Comparison of ENCODE assay signal across 22 mouse cellular contexts in genomic region chr6:67029312-67029950, GRCm38 (mm10). TPM values are rescaled to one million over a fixed set of nuclear protein-coding genes. Genes with fewer than 3 reads are reported as not detected.
A peak's percentile ranks its signal among the peaks of the same experiment; 100 is the strongest.
DNase-seq lines count a peak whose midpoint lies in the region; ATAC-seq and TF ChIP-seq lines count a peak whose summit lies in the region.
"Had no signal": no experiment of that assay in that cellular context is flagged by ENCODE, and none has a peak within 500 bp of the region (broad histone marks: within the 10 kb centered on the region; RNA-seq: fewer than 3 reads in every experiment).

No protein-coding gene starts in this region.

- H3K9me3 ChIP-seq in E14TG2a.4 (ENCODE audit: low read length): no peaks in the 10 kb centered on the region
- no peaks in the 10 kb centered on the region for H3K9me3 ChIP-seq in intestine, embryonic 14.5 days (ENCODE audit: control insufficient read depth, low read length)
- H3K9me3 ChIP-seq: heart, embryonic 12.5 days; limb, embryonic 12.5 days; neural tube, embryonic 12.5 days had no signal

- ATAC-seq in intestine, embryonic 14.5 days (replicated peaks; ENCODE audit: low FRiP score, low TSS enrichment, low read depth): peak; percentile 48; the same call in 1 of the 2 replicates
- ATAC-seq: forebrain, postnatal 0 days; inflammation-experienced regulatory T-cells, adult 6 months; midbrain, embryonic 16.5 days had no signal

- no peak overlapping the region for H3K27ac ChIP-seq in intestine, embryonic 14.5 days (ENCODE audit: low read depth)
- H3K27ac ChIP-seq: layer of hippocampus, adult 2 months; left cerebral cortex, adult 2 months; limb, embryonic 12.5 days; macrophage; neural tube, embryonic 12.5 days had no signal

- H3K4me1 ChIP-seq in E14TG2a.4 (replicated peaks; ENCODE audit: low read depth, low read length): peaks cover 74% of the 10 kb centered on the region
- H3K4me1 ChIP-seq in intestine, embryonic 14.5 days (replicated peaks; ENCODE audit: control insufficient read depth, insufficient read depth, low read length): no peaks in the 10 kb centered on the region

- H3K4me3 ChIP-seq in E14TG2a.4 (replicated peaks; ENCODE audit: low read length): 0 out of 2 replicates have a peak overlapping the region, but pooled peaks have one; percentile 27
- no peak overlapping the region for H3K4me3 ChIP-seq in intestine, embryonic 14.5 days (ENCODE audit: low read depth, low read length)
- H3K4me3 ChIP-seq: heart, embryonic 12.5 days; layer of hippocampus, adult 2 months; left cerebral cortex, adult 2 months; limb, embryonic 12.5 days; neural tube, embryonic 12.5 days had no signal

- 32% methylated on average over 5 of the region's 5 CpGs for WGBS in intestine, embryonic 14.5 days

- TF ChIP-seq CTCF in E14TG2a.4 (conservative IDR thresholded peaks at IDR 0.05; ENCODE audit: low read length): no peak

- DNase-seq in embryo, embryonic 10.5 days (ENCODE audit: low spot score): peak; percentile 38
- DNase-seq in embryo, embryonic 9.5 days (ENCODE audit: extremely low spot score): no peak
- DNase-seq in kidney, adult 9 months: peak; percentile 65
- DNase-seq in kidney, adult 18-20 months: no peak
- DNase-seq in intestine, embryonic 14.5 days (ENCODE audit: low spot score): no peak
- no peak for DNase-seq in thymus, postnatal 25 days
- no peak for DNase-seq in thymus, postnatal 0 days (ENCODE audit: low spot score)
- DNase-seq: cerebellum, postnatal 25 days; forebrain, postnatal 0 days; gastrocnemius, postnatal 14 days; heart, postnatal 36 days; retina, postnatal 1 day had no signal

- H3K4me2 ChIP-seq in intestine, embryonic 14.5 days (ENCODE audit: low read length): no peak overlapping the region
- H3K4me2 ChIP-seq: heart, embryonic 12.5 days; limb, embryonic 12.5 days; neural tube, embryonic 12.5 days had no signal

- H3K36me3 ChIP-seq in E14TG2a.4 (ENCODE audit: insufficient read depth, low read length): peaks cover 3% of the 10 kb centered on the region
- H3K36me3 ChIP-seq in intestine, embryonic 14.5 days (ENCODE audit: control insufficient read depth, insufficient read depth, low read length): no peaks in the 10 kb centered on the region
- H3K36me3 ChIP-seq: heart, embryonic 12.5 days; limb, embryonic 12.5 days; neural tube, embryonic 12.5 days had no signal

- H3K9ac ChIP-seq in intestine, embryonic 14.5 days (ENCODE audit: low read length): no peak overlapping the region
- H3K9ac ChIP-seq: forebrain, postnatal 0 days; heart, embryonic 12.5 days; limb, embryonic 12.5 days; neural tube, embryonic 12.5 days had no signal

- no peaks in the 10 kb centered on the region for H3K27me3 ChIP-seq in E14TG2a.4 (ENCODE audit: insufficient read depth, low read length)
- H3K27me3 ChIP-seq in intestine, embryonic 14.5 days (replicated peaks; ENCODE audit: control insufficient read depth, insufficient read depth, low read length): no peaks in the 10 kb centered on the region
- H3K27me3 ChIP-seq: CH12.LX; neural tube, embryonic 12.5 days had no signal

RNA-seq across cellular contexts. Expression of gene Gadd45a, which starts 7.8 kb away (rescaled TPM):
- polyA plus RNA-seq in intestine, embryonic 14.5 days (2014; fragmentation: Nextera tagmentation; extraction: Ambion mirVana): 21.3 and 26.2 TPM in 2 replicates
- polyA plus RNA-seq in thymus, postnatal 0 days (2015; fragmentation: Nextera tagmentation; extraction: Ambion mirVana): 32.5 and 35.3 TPM in 2 replicates

Comparison
In these comparisons a context has a peak if more than half of its experiments do, and no peak if none do; other contexts are left out.
1. DNase-seq: peak in embryo, embryonic 10.5 days (single experiment) and kidney, adult 9 months (single experiment); none in embryo, embryonic 9.5 days (single experiment), kidney, adult 18-20 months (single experiment), intestine, embryonic 14.5 days (single experiment), thymus, postnatal 25 days (single experiment) and thymus, postnatal 0 days (single experiment).